ENCODE assay signal across 25 mouse cellular contexts in the genomic region with DNA sequence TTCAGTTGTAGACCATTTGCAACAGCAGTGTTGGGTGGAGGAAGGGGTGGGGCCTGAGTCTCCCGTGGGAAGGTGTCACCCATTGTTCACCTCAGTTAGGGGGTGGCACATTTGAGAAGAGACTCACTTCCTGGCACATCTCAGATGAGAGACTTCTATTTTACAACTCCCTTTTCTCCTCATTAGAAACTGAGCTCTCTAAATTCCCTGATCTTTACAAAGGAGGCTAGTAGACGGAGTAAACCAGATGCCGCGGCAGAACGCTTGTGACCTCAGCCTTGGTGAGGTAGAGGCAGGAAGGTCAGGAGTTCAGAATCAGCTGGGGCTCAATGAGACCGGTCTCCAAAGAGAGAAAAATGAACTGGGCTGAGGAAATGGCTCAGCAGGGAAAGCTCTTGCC.
"Had no signal": no experiment of that assay in that cellular context is flagged by ENCODE, and none has a peak within 500 bp of the region (broad histone marks: within the 10 kb centered on the region; RNA-seq: fewer than 3 reads in every experiment).

No protein-coding gene starts in this region.

- H3K4me2 ChIP-seq: heart, embryonic 12.5 days; hindbrain, embryonic 13.5 days; hindbrain, embryonic 15.5 days; kidney, embryonic 15.5 days; limb, embryonic 13.5 days; limb, embryonic 15.5 days; liver, embryonic 12.5 days had no signal

- H3K9me3 ChIP-seq: heart, embryonic 10.5 days; heart, embryonic 12.5 days; hindbrain, embryonic 10.5 days; hindbrain, embryonic 13.5 days; hindbrain, embryonic 15.5 days; kidney, embryonic 15.5 days; limb, embryonic 13.5 days; limb, embryonic 15.5 days; liver, embryonic 12.5 days had no signal

- H3K4me3 ChIP-seq: heart, embryonic 10.5 days; heart, embryonic 12.5 days; hindbrain, embryonic 10.5 days; hindbrain, embryonic 13.5 days; hindbrain, embryonic 15.5 days; kidney, embryonic 15.5 days; limb, embryonic 13.5 days; limb, embryonic 15.5 days; liver, embryonic 12.5 days had no signal

- H3K9ac ChIP-seq: heart, embryonic 12.5 days; hindbrain, embryonic 13.5 days; hindbrain, embryonic 15.5 days; kidney, embryonic 15.5 days; limb, embryonic 13.5 days; limb, embryonic 15.5 days; liver, embryonic 12.5 days; liver, embryonic 14.5 days had no signal

- H3K36me3 ChIP-seq: hindbrain, embryonic 15.5 days had no signal

- H3K27ac ChIP-seq: heart, embryonic 10.5 days; hindbrain, embryonic 10.5 days; hindbrain, embryonic 13.5 days; hindbrain, embryonic 15.5 days; hindbrain, postnatal 0 days; kidney, embryonic 15.5 days; kidney, postnatal 0 days; limb, embryonic 13.5 days; limb, embryonic 15.5 days; liver, embryonic 12.5 days; liver, embryonic 14.5 days had no signal

- H3K27me3 ChIP-seq: hindbrain, embryonic 13.5 days; hindbrain, embryonic 15.5 days; kidney, embryonic 15.5 days; limb, embryonic 13.5 days; limb, embryonic 15.5 days; liver, embryonic 12.5 days had no signal

- H3K4me1 ChIP-seq: hindbrain, embryonic 10.5 days; hindbrain, embryonic 13.5 days; hindbrain, embryonic 15.5 days; limb, embryonic 13.5 days; liver, embryonic 12.5 days had no signal

- ATAC-seq: hindbrain, postnatal 0 days; intestine, embryonic 16.5 days; liver, embryonic 12.5 days had no signal

- DNase-seq: gastrocnemius, postnatal 14 days; heart, adult 18-20 months; heart, postnatal 10 days; heart, postnatal 4 days; kidney, adult 11 months; kidney, adult 2 months; kidney, adult 9 months; kidney, postnatal 14 days; kidney, postnatal 36 days; layer of hippocampus, adult 9-11 months; layer of hippocampus, postnatal 36 days; left cerebral cortex, postnatal 4 days had no signal
